Mouse (Mus musculus): ENCODE measurements around the gene Actn3.

Gene Actn3

GRCm38 (mm10) chr19:4811909-4812242, 65.8 kb downstream of the Actn3 start:
- no peak for DNase-seq (ENCODE audit: low spot score in 2 of 2)

Measured in urinary bladder, adult 18-20 months (tissue).